ENCODE assay signal across 21 mouse cellular contexts in genomic region chr12:29540741-29541140, GRCm38 (mm10). TPM values are rescaled to one million over a fixed set of nuclear protein-coding genes. Genes with fewer than 3 reads are reported as not detected.
DNase-seq lines count a peak whose midpoint lies in the region; ATAC-seq lines count a peak whose summit lies in the region.
"Had no signal": no experiment of that assay in that cellular context is flagged by ENCODE, and none has a peak within 500 bp of the region (broad histone marks: within the 10 kb centered on the region; RNA-seq: fewer than 3 reads in every experiment).

No protein-coding gene starts in this region.

- H3K27me3 ChIP-seq in heart, embryonic 11.5 days (ENCODE audit: control insufficient read depth, insufficient read depth, low read length), result peaks cover 12% of the 10 kb centered on the region
- H3K27me3 ChIP-seq in midbrain, embryonic 14.5 days (ENCODE audit: control insufficient read depth, insufficient read depth, low read length), result no peaks in the 10 kb centered on the region
- peaks cover 3% of the 10 kb centered on the region; the same call in 1 of the 2 replicates for H3K27me3 ChIP-seq in midbrain, embryonic 11.5 days (ENCODE audit: control insufficient read depth, insufficient read depth, low read length)
- no peaks in the 10 kb centered on the region for H3K27me3 ChIP-seq in neural tube, embryonic 14.5 days (ENCODE audit: control insufficient read depth, insufficient read depth, low read length)
- H3K27me3 ChIP-seq: intestine, embryonic 15.5 days had no signal

- no peak overlapping the region for H3K4me2 ChIP-seq in heart, embryonic 11.5 days
- peak overlapping the region; percentile 78 for H3K4me2 ChIP-seq in midbrain, embryonic 14.5 days (ENCODE audit: low read length)
- no peak overlapping the region for H3K4me2 ChIP-seq in midbrain, embryonic 11.5 days
- peak overlapping the region; percentile 91; the same call in 1 of the 2 replicates for H3K4me2 ChIP-seq in neural tube, embryonic 14.5 days (ENCODE audit: low read depth, low read length)
- H3K4me2 ChIP-seq: embryonic facial prominence, embryonic 13.5 days; intestine, embryonic 15.5 days had no signal

- H3K4me3 ChIP-seq in heart, embryonic 11.5 days (ENCODE audit: low read depth, low read length), result no peak overlapping the region
- H3K4me3 ChIP-seq in midbrain, embryonic 14.5 days (replicated peaks; ENCODE audit: low read depth, low read length), result no peak overlapping the region
- no peak overlapping the region for H3K4me3 ChIP-seq in midbrain, embryonic 11.5 days (ENCODE audit: low read depth, low read length)
- H3K4me3 ChIP-seq in neural tube, embryonic 14.5 days (ENCODE audit: low read depth, low read length), result no peak overlapping the region
- H3K4me3 ChIP-seq: embryonic facial prominence, embryonic 13.5 days; forebrain, embryonic 10.5 days; heart, adult 2 months; heart, embryonic 10.5 days; intestine, embryonic 15.5 days had no signal

- H3K4me1 ChIP-seq in heart, embryonic 11.5 days (ENCODE audit: control insufficient read depth, insufficient read depth, low read length), result no peaks in the 10 kb centered on the region
- H3K4me1 ChIP-seq in midbrain, embryonic 14.5 days (ENCODE audit: control insufficient read depth, insufficient read depth, low read length), result peaks cover 47% of the 10 kb centered on the region
- H3K4me1 ChIP-seq in midbrain, embryonic 11.5 days (ENCODE audit: control insufficient read depth, insufficient read depth, low read length), result peaks cover 4% of the 10 kb centered on the region; the same call in 1 of the 2 replicates
- peaks cover 13% of the 10 kb centered on the region; the same call in 1 of the 2 replicates for H3K4me1 ChIP-seq in neural tube, embryonic 14.5 days (ENCODE audit: control insufficient read depth, insufficient read depth, low read length)
- H3K4me1 ChIP-seq: embryonic facial prominence, embryonic 13.5 days; heart, embryonic 10.5 days; intestine, embryonic 15.5 days had no signal

- H3K9me3 ChIP-seq in heart, embryonic 11.5 days (replicated peaks; ENCODE audit: control insufficient read depth, low read length), result no peaks in the 10 kb centered on the region
- no peaks in the 10 kb centered on the region for H3K9me3 ChIP-seq in midbrain, embryonic 14.5 days (ENCODE audit: control insufficient read depth, low read length)
- H3K9me3 ChIP-seq in midbrain, embryonic 11.5 days (ENCODE audit: control insufficient read depth, low read length), result no peaks in the 10 kb centered on the region
- H3K9me3 ChIP-seq in neural tube, embryonic 14.5 days (ENCODE audit: control insufficient read depth, low read length), result no peaks in the 10 kb centered on the region
- H3K9me3 ChIP-seq: embryonic facial prominence, embryonic 13.5 days; forebrain, embryonic 10.5 days; heart, embryonic 10.5 days; intestine, embryonic 15.5 days had no signal

- 74% methylated on average over 5 of the region's 5 CpGs for WGBS in heart, embryonic 11.5 days (ENCODE audit: insufficient replicate concordance)
- 80% methylated on average over 5 of the region's 5 CpGs for WGBS in midbrain, embryonic 14.5 days
- WGBS in midbrain, embryonic 11.5 days, result 85% methylated on average over 5 of the region's 5 CpGs
- WGBS in neural tube, embryonic 14.5 days, result 79% methylated on average over 5 of the region's 5 CpGs

- no peaks in the 10 kb centered on the region for H3K36me3 ChIP-seq in heart, embryonic 11.5 days (ENCODE audit: control insufficient read depth, insufficient read depth, low read length)
- H3K36me3 ChIP-seq in midbrain, embryonic 14.5 days (ENCODE audit: control insufficient read depth, insufficient read depth, low read length), result no peaks in the 10 kb centered on the region
- H3K36me3 ChIP-seq in midbrain, embryonic 11.5 days (ENCODE audit: control insufficient read depth, insufficient read depth, low read length), result no peaks in the 10 kb centered on the region
- no peaks in the 10 kb centered on the region for H3K36me3 ChIP-seq in neural tube, embryonic 14.5 days (ENCODE audit: control insufficient read depth, insufficient read depth, low read length)
- H3K36me3 ChIP-seq: embryonic facial prominence, embryonic 13.5 days; forebrain, embryonic 10.5 days; heart, embryonic 10.5 days; intestine, embryonic 15.5 days had no signal

- DNase-seq in heart, adult 11 months, result peak; percentile 60
- DNase-seq in midbrain, embryonic 14.5 days, result no peak
- no peak for DNase-seq in midbrain, embryonic 11.5 days (ENCODE audit: low spot score, missing footprints)
- DNase-seq in neural tube, embryonic 10.5 days (ENCODE audit: extremely low spot score, low spot score), result no peak
- DNase-seq: adrenal gland, adult 2 months; adrenal gland, postnatal 14 days; cerebellum, adult 11 months; cerebellum, adult 9-11 months; cerebellum, postnatal 25 days; gastrocnemius, postnatal 25 days; heart, adult 2 months had no signal

- H3K27ac ChIP-seq in heart, embryonic 11.5 days (ENCODE audit: low read depth, low read length), result no peak overlapping the region
- H3K27ac ChIP-seq in midbrain, embryonic 14.5 days (replicated peaks; ENCODE audit: low read depth, low read length), result no peak overlapping the region
- no peak overlapping the region for H3K27ac ChIP-seq in midbrain, embryonic 11.5 days (ENCODE audit: low read depth, low read length)
- H3K27ac ChIP-seq in neural tube, embryonic 14.5 days (ENCODE audit: low read depth, low read length), result no peak overlapping the region
- H3K27ac ChIP-seq: embryonic facial prominence, embryonic 13.5 days; forebrain, embryonic 10.5 days; heart, adult 2 months; heart, embryonic 10.5 days; intestine, embryonic 15.5 days had no signal

- ATAC-seq in heart, embryonic 11.5 days (replicated peaks; ENCODE audit: insufficient number of reproducible peaks, low FRiP score, low TSS enrichment), result no peak
- no peak for ATAC-seq in midbrain, embryonic 14.5 days (ENCODE audit: low FRiP score, low TSS enrichment)
- ATAC-seq in midbrain, embryonic 11.5 days (ENCODE audit: low FRiP score), result no peak
- ATAC-seq in neural tube, embryonic 14.5 days (ENCODE audit: low read depth), result no peak
- ATAC-seq: CD4-positive, CD25-positive, alpha-beta regulatory T cell, adult 4 months; forebrain, embryonic 14.5 days; intestine, embryonic 15.5 days had no signal

- no peak overlapping the region for H3K9ac ChIP-seq in heart, embryonic 11.5 days (ENCODE audit: low read depth, low read length)
- no peak overlapping the region for H3K9ac ChIP-seq in midbrain, embryonic 14.5 days (replicated peaks; ENCODE audit: low read length)
- H3K9ac ChIP-seq in midbrain, embryonic 11.5 days (ENCODE audit: low read length), result no peak overlapping the region
- H3K9ac ChIP-seq in neural tube, embryonic 14.5 days (replicated peaks; ENCODE audit: low read depth, low read length), result no peak overlapping the region
- H3K9ac ChIP-seq: embryonic facial prominence, embryonic 13.5 days; intestine, embryonic 15.5 days had no signal

RNA-seq across cellular contexts. Expression of gene Myt1l, which starts 12.6 kb away (rescaled TPM):
- polyA plus RNA-seq in heart, embryonic 11.5 days (2014; fragmentation: Nextera tagmentation; extraction: Ambion mirVana), result 0.37 and 1.1 TPM in 2 replicates
- 250 and 257 TPM in 2 replicates for polyA plus RNA-seq in midbrain, embryonic 14.5 days (2014; fragmentation: Nextera tagmentation; extraction: Ambion mirVana)
- 13.3 and 13.5 TPM in 2 replicates for polyA plus RNA-seq in midbrain, embryonic 11.5 days (2014; fragmentation: Nextera tagmentation; extraction: Ambion mirVana)
- 223 and 265 TPM in 2 replicates for polyA plus RNA-seq in neural tube, embryonic 14.5 days (2014; fragmentation: Nextera tagmentation; extraction: Ambion mirVana)
- polyA plus RNA-seq: C2C12; heart, embryonic 10.5 days; heart, postnatal 0 days had no signal

Comparison
In these comparisons a context has a peak if more than half of its experiments do, and no peak if none do; other contexts are left out.
1. H3K4me2 ChIP-seq: peak in midbrain, embryonic 14.5 days (single experiment) and neural tube, embryonic 14.5 days (single experiment); none in heart, embryonic 11.5 days (single experiment) and midbrain, embryonic 11.5 days (single experiment).
2. RNA of gene Myt1l, which starts 12.6 kb away (polyA plus RNA-seq): 223 to 265 TPM in neural tube, embryonic 14.5 days and 250 to 257 TPM in midbrain, embryonic 14.5 days; 13.3 to 13.5 TPM in midbrain, embryonic 11.5 days and 0.37 to 1.1 TPM in heart, embryonic 11.5 days; every median in the first group is over 10 times any median in the second.